Mouse (Mus musculus) neural tube, embryonic 12.5 days (tissue): ENCODE results near the gene Cd22. TPM values are rescaled to one million over a fixed set of nuclear protein-coding genes. Genes with fewer than 3 reads are reported as not detected.

Experiments used
- ATAC-seq: fragments of 200-750 bp; cut with Nextera tagmentation; 2 replicates; pipeline ENCODE4 v1.8.0; 2017; ENCODE audit warnings: low read depth, mild to moderate bottlenecking, moderate TSS enrichment, moderate library complexity; ENCODE audit not compliant: low FRiP score
- H3K27ac ChIP-seq: fragments of 300-500 bp; sonication (generic); 2 replicates; pipeline ENCODE4 v1.5.1; 2016
- H3K27me3 ChIP-seq: fragments of 300-500 bp; sonication (generic); replicated peaks from 2 replicates; pipeline ENCODE4 v1.6.1; 2016; ENCODE audit warnings: mild to moderate bottlenecking
- H3K36me3 ChIP-seq: fragments of 300-500 bp; sonication (generic); 2 replicates; pipeline ENCODE4 v1.6.1; 2016; ENCODE audit warnings: mild to moderate bottlenecking
- H3K4me1 ChIP-seq: fragments of 300-500 bp; sonication (generic); 2 replicates; pipeline ENCODE4 v1.6.1; 2016
- H3K4me2 ChIP-seq: fragments of 300-500 bp; sonication (generic); replicated peaks from 2 replicates; pipeline ENCODE4 v1.6.1; 2016; ENCODE audit warnings: mild to moderate bottlenecking
- H3K4me3 ChIP-seq: fragments of 300-500 bp; sonication (generic); 2 replicates; pipeline ENCODE4 v1.5.1; 2016
- H3K9ac ChIP-seq: fragments of 300-500 bp; sonication (generic); 2 replicates; pipeline ENCODE4 v1.6.1; 2016; ENCODE audit warnings: mild to moderate bottlenecking
- H3K9me3 ChIP-seq: fragments of 300-500 bp; sonication (generic); 2 replicates; pipeline ENCODE4 v1.6.1; 2016; ENCODE audit warnings: mild to moderate bottlenecking
- WGBS: fragments of 180-500 bp; shearing (Covaris S2); methylation state at CpG from one replicate; pipeline ENCODE4 v1.1.7; 2016; 5-methylcytosine and 5-hydroxymethylcytosine counted together
- polyA plus RNA-seq: library from polyadenylated mRNA; unstranded; fragments of >200 nt; fragmentation: Nextera tagmentation; extraction: Ambion mirVana; gene quantifications from 2 replicates; pipeline ENCODE4 v1.2.1, GENCODE M21; 2016

The Cd22 gene
- polyA plus RNA-seq, 1 experiment from 2014 or later: not detected

GRCm38 (mm10) chr7:30859635-30860402 is 20.3 kb downstream of the Cd22 start:
- H3K36me3 ChIP-seq: no peaks in the 10 kb centered on the region
- 0 out of 2 replicates have a peak overlapping the region, but pooled peaks have one; percentile 29 for H3K9ac ChIP-seq
- no peak overlapping the region for H3K27ac ChIP-seq
- H3K4me2 ChIP-seq: peak overlapping the region; percentile 55
- ATAC-seq: peak; percentile 69
- H3K4me3 ChIP-seq: peak overlapping the region; percentile 15; the same call in 1 of the 2 replicates
- H3K4me1 ChIP-seq: no peaks in the 10 kb centered on the region
- no peaks in the 10 kb centered on the region for H3K9me3 ChIP-seq
- no peaks in the 10 kb centered on the region; the same call in 1 of the 2 replicates for H3K27me3 ChIP-seq
- WGBS: 11% methylated on average over 14 of the region's 16 CpGs

- Histone ChIP-seq H3K9me3 (no peaks in the 10 kb centered on the region), H3K4me2 (peak overlapping the region; percentile 55; the same call in 1 of the 2 replicates), H3K4me1 (no peaks in the 10 kb centered on the region), H3K36me3 (no peaks in the 10 kb centered on the region), H3K9ac (no peak overlapping the region), H3K27ac (no peak overlapping the region), H3K27me3 (no peaks in the 10 kb centered on the region; the same call in 1 of the 2 replicates), H3K4me3 (no peak overlapping the region)
- ATAC-seq: 0 out of 2 replicates have a peak, but pooled peaks have one; percentile 35
Observed at GRCm38 (mm10) chr7:30859290-30859634, 20.9 kb downstream of the Cd22 start.

- ATAC-seq: no peak
- H3K9me3 ChIP-seq: no peaks in the 10 kb centered on the region
- no peak overlapping the region for H3K4me2 ChIP-seq
- no peaks in the 10 kb centered on the region for H3K4me1 ChIP-seq
- no peak overlapping the region for H3K9ac ChIP-seq
- H3K27me3 ChIP-seq: no peaks in the 10 kb centered on the region; the same call in 1 of the 2 replicates
- no peak overlapping the region for H3K4me3 ChIP-seq
- WGBS: 80% methylated on average over 1 of the region's 1 CpGs
- H3K27ac ChIP-seq: no peak overlapping the region
- H3K36me3 ChIP-seq: no peaks in the 10 kb centered on the region
Observed at GRCm38 (mm10) chr7:30857746-30858145, 22.4 kb downstream of the Cd22 start.

GRCm38 (mm10) chr7:30856078-30856477 is 24.1 kb downstream of the Cd22 start, which contains the start of gene Ffar3:
Gene Ffar3 (minus strand): TSS chr7:30856178.
- Histone ChIP-seq H3K9me3 (no peaks in the 10 kb centered on the region), H3K27ac (no peak within 1 kb of the TSS), H3K27me3 (no peaks in the 10 kb centered on the region; the same call in 1 of the 2 replicates), H3K36me3 (no peaks in the 10 kb centered on the region), H3K9ac (no peak within 1 kb of the TSS), H3K4me1 (no peaks in the 10 kb centered on the region), H3K4me2 (no peak within 1 kb of the TSS), H3K4me3 (no peak within 1 kb of the TSS)
- ATAC-seq: no peak
- WGBS: 83% methylated on average over 6 of the region's 6 CpGs

GRCm38 (mm10) chr7:30851421-30851820 is 28.7 kb downstream of the Cd22 start:
- H3K27me3 ChIP-seq: no peaks in the 10 kb centered on the region; the same call in 1 of the 2 replicates
- no peak overlapping the region for H3K27ac ChIP-seq
- 88% methylated on average over 1 of the region's 1 CpGs for WGBS
- no peaks in the 10 kb centered on the region for H3K9me3 ChIP-seq
- no peak overlapping the region for H3K4me3 ChIP-seq
- no peaks in the 10 kb centered on the region for H3K36me3 ChIP-seq
- H3K4me1 ChIP-seq: no peaks in the 10 kb centered on the region
- ATAC-seq: no peak
- H3K9ac ChIP-seq: no peak overlapping the region
- no peak overlapping the region for H3K4me2 ChIP-seq

GRCm38 (mm10) chr7:30847934-30848333 is 32.2 kb downstream of the Cd22 start:
- Histone ChIP-seq H3K4me1 (peaks cover 20% of the 10 kb centered on the region), H3K36me3 (no peaks in the 10 kb centered on the region), H3K27ac (no peak overlapping the region), H3K27me3 (no peaks in the 10 kb centered on the region), H3K4me2 (no peak overlapping the region), H3K9me3 (no peaks in the 10 kb centered on the region), H3K9ac (no peak overlapping the region), H3K4me3 (no peak overlapping the region)
- no peak for ATAC-seq
- 74% methylated on average over 6 of the region's 6 CpGs for WGBS

- H3K27me3 ChIP-seq: no peaks in the 10 kb centered on the region
- no peak for ATAC-seq
- no peak overlapping the region for H3K27ac ChIP-seq
- no peaks in the 10 kb centered on the region for H3K36me3 ChIP-seq
- H3K4me3 ChIP-seq: no peak overlapping the region
- H3K9ac ChIP-seq: no peak overlapping the region
- H3K4me1 ChIP-seq: peaks cover 20% of the 10 kb centered on the region
- no peaks in the 10 kb centered on the region for H3K9me3 ChIP-seq
- WGBS: 77% methylated on average over 5 of the region's 5 CpGs
- H3K4me2 ChIP-seq: no peak overlapping the region
Observed at GRCm38 (mm10) chr7:30847386-30847785, 32.8 kb downstream of the Cd22 start.

GRCm38 (mm10) chr7:30846505-30847053 is 33.6 kb downstream of the Cd22 start:
- H3K27ac ChIP-seq: no peak overlapping the region
- WGBS: 75% methylated on average over 2 of the region's 2 CpGs
- no peaks in the 10 kb centered on the region for H3K36me3 ChIP-seq
- H3K4me3 ChIP-seq: no peak overlapping the region
- peaks cover 20% of the 10 kb centered on the region for H3K4me1 ChIP-seq
- no peak for ATAC-seq
- H3K27me3 ChIP-seq: no peaks in the 10 kb centered on the region
- H3K9ac ChIP-seq: no peak overlapping the region
- no peaks in the 10 kb centered on the region for H3K9me3 ChIP-seq
- no peak overlapping the region for H3K4me2 ChIP-seq

- ATAC-seq: peak; percentile 83
- no peaks in the 10 kb centered on the region for H3K27me3 ChIP-seq
- 0 out of 2 replicates have a peak overlapping the region, but pooled peaks have one; percentile 20 for H3K27ac ChIP-seq
- WGBS: 19% methylated on average over 7 of the region's 7 CpGs
- peaks cover 20% of the 10 kb centered on the region for H3K4me1 ChIP-seq
- no peaks in the 10 kb centered on the region for H3K36me3 ChIP-seq
- H3K4me3 ChIP-seq: no peak overlapping the region
- no peak overlapping the region for H3K4me2 ChIP-seq
- no peaks in the 10 kb centered on the region for H3K9me3 ChIP-seq
- no peak overlapping the region for H3K9ac ChIP-seq
Observed at GRCm38 (mm10) chr7:30844676-30845297, 35.4 kb downstream of the Cd22 start.

- 91% methylated on average over 5 of the region's 5 CpGs for WGBS
- no peak overlapping the region for H3K4me3 ChIP-seq
Observed at GRCm38 (mm10) chr7:30842092-30842491, 38.0 kb downstream of the Cd22 start.

GRCm38 (mm10) chr7:30841379-30841778 is 38.8 kb downstream of the Cd22 start:
- Histone ChIP-seq H3K4me2 (no peak overlapping the region), H3K4me1 (peaks cover 20% of the 10 kb centered on the region), H3K36me3 (no peaks in the 10 kb centered on the region), H3K9ac (no peak overlapping the region), H3K4me3 (no peak overlapping the region), H3K9me3 (no peaks in the 10 kb centered on the region), H3K27me3 (no peaks in the 10 kb centered on the region), H3K27ac (no peak overlapping the region)
- no peak for ATAC-seq
- WGBS: 85% methylated on average over 4 of the region's 4 CpGs

More at GRCm38 (mm10) chr7:30842092-30842491, 38.0 kb downstream of the Cd22 start:
- ATAC-seq: no peak
- Histone ChIP-seq H3K9me3 (no peaks in the 10 kb centered on the region), H3K4me1 (peaks cover 20% of the 10 kb centered on the region), H3K36me3 (no peaks in the 10 kb centered on the region), H3K27ac (no peak overlapping the region), H3K4me2 (no peak overlapping the region), H3K9ac (no peak overlapping the region), H3K27me3 (no peaks in the 10 kb centered on the region)

- H3K36me3 ChIP-seq: no peaks in the 10 kb centered on the region
Observed at GRCm38 (mm10) chr7:30840306-30840705, 39.8 kb downstream of the Cd22 start.

More at GRCm38 (mm10) chr7:30840306-30840705, 39.8 kb downstream of the Cd22 start:
- WGBS: 77% methylated on average over 3 of the region's 3 CpGs
- no peak for ATAC-seq
- Histone ChIP-seq H3K4me3 (no peak overlapping the region), H3K4me1 (peaks cover 19% of the 10 kb centered on the region), H3K9me3 (0 out of 2 replicates have a peak, but pooled peaks cover 2% of the 10 kb centered on the region), H3K27me3 (no peaks in the 10 kb centered on the region), H3K27ac (no peak overlapping the region), H3K4me2 (no peak overlapping the region), H3K9ac (no peak overlapping the region)
